In genomic region chr5:21383392-21384251, GRCm38 (mm10) we compare ENCODE assay signal across 12 mouse cellular contexts. TPM values are rescaled to one million over a fixed set of nuclear protein-coding genes. Genes with fewer than 3 reads are reported as not detected.
DNase-seq lines count a peak whose midpoint lies in the region; ATAC-seq and TF ChIP-seq lines count a peak whose summit lies in the region.
"Had no signal": no experiment of that assay in that cellular context is flagged by ENCODE, and none has a peak within 500 bp of the region (broad histone marks: within the 10 kb centered on the region; RNA-seq: fewer than 3 reads in every experiment).

No protein-coding gene starts in this region.

- H3K4me3 ChIP-seq in embryonic facial prominence, embryonic 12.5 days = no peak overlapping the region
- H3K4me3 ChIP-seq in intestine, embryonic 15.5 days (replicated peaks) = no peak overlapping the region
- H3K4me3 ChIP-seq in small intestine, adult 2 months (ENCODE audit: low read depth, low read length) = no peak overlapping the region
- H3K4me3 ChIP-seq: left cerebral cortex, adult 2 months had no signal

- H3K36me3 ChIP-seq in embryonic facial prominence, embryonic 12.5 days = no peaks in the 10 kb centered on the region
- H3K36me3 ChIP-seq in intestine, embryonic 15.5 days = no peaks in the 10 kb centered on the region
- no peaks in the 10 kb centered on the region for H3K36me3 ChIP-seq in small intestine, adult 2 months (ENCODE audit: control insufficient read depth, insufficient read depth, low read length)
- H3K36me3 ChIP-seq: G1E had no signal

- ATAC-seq in embryonic facial prominence, embryonic 12.5 days (ENCODE audit: insufficient number of reproducible peaks, insufficient read depth, low FRiP score, low TSS enrichment) = 0 out of 2 replicates have a peak, but pooled peaks have one; percentile 65
- peak; percentile 50 for ATAC-seq in intestine, embryonic 15.5 days

- DNase-seq in layer of hippocampus, adult 18-20 months (ENCODE audit: low spot score in 2 of 2) = peak; percentile 24 to 55
- DNase-seq in layer of hippocampus, adult 9-10 months (ENCODE audit: low spot score) = no peak
- DNase-seq in thymus, postnatal 4 days = no peak
- no peak for DNase-seq in cerebellum, postnatal 25 days
- no peak for DNase-seq in lung, postnatal 4 days
- DNase-seq: gastrocnemius, postnatal 36 days; lung, postnatal 14 days had no signal

- TF ChIP-seq POLR2A in small intestine, adult 2 months (IDR thresholded peaks at IDR 0.05; ENCODE audit: low read depth, low read length) = no peak

- no peak overlapping the region for H3K9ac ChIP-seq in embryonic facial prominence, embryonic 12.5 days
- no peak overlapping the region for H3K9ac ChIP-seq in intestine, embryonic 15.5 days

- no peak overlapping the region for H3K27ac ChIP-seq in embryonic facial prominence, embryonic 12.5 days
- peak overlapping the region; percentile 48; the same call in 1 of the 2 replicates for H3K27ac ChIP-seq in intestine, embryonic 15.5 days
- H3K27ac ChIP-seq in small intestine, adult 2 months (ENCODE audit: insufficient read depth, low read depth, low read length) = peak overlapping the region; percentile 36
- H3K27ac ChIP-seq: left cerebral cortex, adult 2 months had no signal

- no peak for TF ChIP-seq CTCF in small intestine, adult 2 months (IDR thresholded peaks at IDR 0.05; ENCODE audit: extremely low read depth, insufficient read length, insufficient replicate concordance, low read depth, low read length)

- 47% methylated on average over 14 of the region's 14 CpGs for WGBS in embryonic facial prominence, embryonic 12.5 days
- WGBS in intestine, embryonic 15.5 days = 30% methylated on average over 14 of the region's 14 CpGs
- WGBS in small intestine, adult 2 months = 52% methylated on average over 14 of the region's 14 CpGs

- H3K4me1 ChIP-seq in embryonic facial prominence, embryonic 12.5 days = peaks cover 16% of the 10 kb centered on the region
- H3K4me1 ChIP-seq in intestine, embryonic 15.5 days (replicated peaks) = peaks cover 17% of the 10 kb centered on the region
- H3K4me1 ChIP-seq in small intestine, adult 2 months (ENCODE audit: control insufficient read depth, insufficient read depth, insufficient read length, low read length) = peaks cover 20% of the 10 kb centered on the region; the same call in 1 of the 2 replicates

- 0 out of 2 replicates have a peak, but pooled peaks cover 3% of the 10 kb centered on the region for H3K27me3 ChIP-seq in embryonic facial prominence, embryonic 12.5 days
- no peaks in the 10 kb centered on the region for H3K27me3 ChIP-seq in intestine, embryonic 15.5 days (replicated peaks)
- H3K27me3 ChIP-seq in small intestine, adult 2 months (ENCODE audit: control insufficient read depth, insufficient read depth, low read length) = no peaks in the 10 kb centered on the region

- no peaks in the 10 kb centered on the region for H3K9me3 ChIP-seq in embryonic facial prominence, embryonic 12.5 days
- H3K9me3 ChIP-seq in intestine, embryonic 15.5 days = no peaks in the 10 kb centered on the region
- H3K9me3 ChIP-seq: G1E had no signal

- H3K4me2 ChIP-seq in embryonic facial prominence, embryonic 12.5 days (replicated peaks) = no peak overlapping the region
- no peak overlapping the region; the same call in 1 of the 2 replicates for H3K4me2 ChIP-seq in intestine, embryonic 15.5 days (replicated peaks)

RNA-seq across cellular contexts. Expression of gene Fgl2, which starts 11.2 kb away (rescaled TPM):
- total RNA-seq in layer of hippocampus, adult 18-20 months (2021) = 1 to 10 TPM; 1.9 to 2.0 TPM
- 0.64 and 0.81 TPM in 2 replicates for polyA plus RNA-seq in embryonic facial prominence, embryonic 12.5 days (2016; fragmentation: Nextera tagmentation; extraction: Ambion mirVana)
- 8.6 and 11.0 TPM in 2 replicates for polyA plus RNA-seq in intestine, embryonic 15.5 days (2015; fragmentation: Nextera tagmentation; extraction: Ambion mirVana)
- 12.4 and 19.0 TPM in 2 replicates for polyA plus RNA-seq in small intestine, adult 2 months (2012; rRNA removed)

RNA-seq across cellular contexts. Expression of gene Ccdc146, which starts 40.9 kb away (rescaled TPM):
- total RNA-seq in layer of hippocampus, adult 18-20 months (2021) = under 1 TPM; 0.48 to 0.69 TPM
- not detected in 2 replicates for polyA plus RNA-seq in embryonic facial prominence, embryonic 12.5 days (2016; fragmentation: Nextera tagmentation; extraction: Ambion mirVana)
- 0.24 TPM in 2 replicates for polyA plus RNA-seq in intestine, embryonic 15.5 days (2015; fragmentation: Nextera tagmentation; extraction: Ambion mirVana)
- polyA plus RNA-seq in small intestine, adult 2 months (2012; rRNA removed) = not detected in 2 replicates
- polyA plus RNA-seq: G1E had no signal

RNA-seq across cellular contexts. Expression of gene Fam185a, which starts 41.1 kb away (rescaled TPM):
- total RNA-seq in layer of hippocampus, adult 18-20 months (2021) = 10 to 100 TPM; 12.7 to 14.1 TPM
- 5.3 and 5.7 TPM in 2 replicates for polyA plus RNA-seq in embryonic facial prominence, embryonic 12.5 days (2016; fragmentation: Nextera tagmentation; extraction: Ambion mirVana)
- polyA plus RNA-seq in intestine, embryonic 15.5 days (2015; fragmentation: Nextera tagmentation; extraction: Ambion mirVana) = 9.7 and 10.4 TPM in 2 replicates
- 1.7 and 2.3 TPM in 2 replicates for polyA plus RNA-seq in small intestine, adult 2 months (2012; rRNA removed)

Comparison
In these comparisons a context has a peak if more than half of its experiments do, and no peak if none do; other contexts are left out.
1. DNase-seq: peak in layer of hippocampus, adult 18-20 months (2 of 2); none in layer of hippocampus, adult 9-10 months (single experiment), thymus, postnatal 4 days (single experiment), cerebellum, postnatal 25 days (0 of 2) and lung, postnatal 4 days (0 of 2).